Mouse (Mus musculus) heart, postnatal 36 days (tissue): Measurements from ENCODE around the gene Cep95. TPM values are rescaled to one million over a fixed set of nuclear protein-coding genes. Genes with fewer than 3 reads are reported as not detected.
"Not testable (repeated sequence)": the region's sequence is repeated elsewhere in the genome, so short reads cannot be mapped to it uniquely, and the experiment has no call there.

Experiments
- DNase-seq, 2 experiments: peaks; one replicate each; pipeline ENCODE4 v3.0.0; 2021 to 2022
- intact Hi-C: fragments of 180-260 bp; cut with DNase I; formaldehyde crosslinking; loops from one replicate; pipeline ENCODE4 v1.15.1; 2025
- total RNA-seq, 2 experiments: library from RNA; stranded (reverse); gene quantifications; 2 replicates each; pipeline ENCODE4 v1.2.3; 2021

Gene Cep95
- total RNA-seq, 2 experiments from 2014 or later: 6.3 to 7.7 TPM

GRCm38 (mm10) chr11:106770195-106770974 lies 18.7 kb upstream of the Cep95 start:
- no peak for DNase-seq
- intact Hi-C loops: loop anchor here (10.0 kb wide), 1 partner anchor 256 kb away; no protein-coding TSS in a partner anchor

GRCm38 (mm10) chr11:106773061-106773460 lies 16.0 kb upstream of the Cep95 start:
- intact Hi-C loops: loop anchor here (10.0 kb wide), 1 partner anchor 258 kb away; no protein-coding TSS in a partner anchor
- DNase-seq: no peak

GRCm38 (mm10) chr11:106776960-106777359 lies 12.1 kb upstream of the Cep95 start:
- DNase-seq: no peak
- intact Hi-C loops: loop anchor here (10.0 kb wide), 1 partner anchor 262 kb away; no protein-coding TSS in a partner anchor

GRCm38 (mm10) chr11:106777395-106777794 lies 11.7 kb upstream of the Cep95 start:
- intact Hi-C loops: loop anchor here (10.0 kb wide), 1 partner anchor 263 kb away; no protein-coding TSS in a partner anchor
- DNase-seq: no peak

GRCm38 (mm10) chr11:106778132-106778531 lies 10.9 kb upstream of the Cep95 start:
- DNase-seq: no peak
- intact Hi-C loops: loop anchor here (10.0 kb wide), 1 partner anchor 263 kb away; no protein-coding TSS in a partner anchor

GRCm38 (mm10) chr11:106778589-106779387 lies 10.3 kb upstream of the Cep95 start:
- no peak for DNase-seq
- intact Hi-C loops: loop anchor here (10.0 kb wide), 1 partner anchor 264 kb away; no protein-coding TSS in a partner anchor

GRCm38 (mm10) chr11:106779388-106780088 lies 9.5 kb upstream of the Cep95 start, which contains the start of gene Polg2:
Gene Polg2, minus strand, starts transcription at chr11:106779537.
- DNase-seq: peak; percentile 90 to 93
- intact Hi-C loops: loop anchor here (10.0 kb wide), 1 partner anchor 265 kb away; no protein-coding TSS in a partner anchor

- DNase-seq: no peak
- intact Hi-C loops: no loop called here
Observed at GRCm38 (mm10) chr11:106780089-106780425, 9.0 kb upstream of the Cep95 start.

GRCm38 (mm10) chr11:106780590-106781220 lies 8.3 kb upstream of the Cep95 start:
- no peak for DNase-seq
- intact Hi-C loops: no loop called here

- intact Hi-C loops, DNase-seq: not testable (repeated sequence)
Observed at GRCm38 (mm10) chr11:106782271-106782670, 6.8 kb upstream of the Cep95 start.

GRCm38 (mm10) chr11:106782841-106783764 lies 5.9 kb upstream of the Cep95 start:
- intact Hi-C loops: no loop called here
- DNase-seq: no peak

GRCm38 (mm10) chr11:106784476-106784875 lies 4.6 kb upstream of the Cep95 start:
- DNase-seq: no peak
- intact Hi-C loops: no loop called here

GRCm38 (mm10) chr11:106785043-106785442 lies 4.0 kb upstream of the Cep95 start:
- no peak for DNase-seq
- intact Hi-C loops: no loop called here

- intact Hi-C loops: loop anchor here (2.0 kb wide), 1 partner anchor 133 kb away; the partner anchor contains the start of gene Smurf2
- peak; percentile 91 to 93 for DNase-seq
Observed at GRCm38 (mm10) chr11:106787131-106788025, 1.7 kb upstream of the Cep95 start.

GRCm38 (mm10) chr11:106788026-106788774 lies 852 bp upstream of the Cep95 start:
- DNase-seq: peak; percentile 99
- intact Hi-C loops: loop anchor here (2.0 kb wide), 1 partner anchor 133 kb away; the partner anchor contains the start of gene Smurf2

GRCm38 (mm10) chr11:106789649-106790048 lies 597 bp downstream of the Cep95 start:
- intact Hi-C loops: loop anchor here (2.0 kb wide), 1 partner anchor 131 kb away; the partner anchor contains the start of gene Smurf2
- DNase-seq: no peak

- DNase-seq: no peak
- intact Hi-C loops: no loop called here
Observed at GRCm38 (mm10) chr11:106793846-106794245, 4.8 kb downstream of the Cep95 start.
